Mouse (Mus musculus) intestine, embryonic 14.5 days (tissue): ENCODE measurements around the gene Fcgr3. TPM values are rescaled to one million over a fixed set of nuclear protein-coding genes. Genes with fewer than 3 reads are reported as not detected.

Source experiments
- ATAC-seq: fragments of 200-750 bp; cut with Nextera tagmentation; replicated peaks from 2 replicates; pipeline ENCODE4 v1.8.0; 2017; ENCODE audit warnings: low read depth, moderate number of reproducible peaks, moderate TSS enrichment, moderate library complexity; ENCODE audit not compliant: low FRiP score, low TSS enrichment
- DNase-seq: peaks from one replicate; pipeline ENCODE4 v3.0.0-alpha.2; 2018; ENCODE audit warnings: low spot score
- H3K27ac ChIP-seq: fragments of 300-500 bp; sonication (generic); 2 replicates; pipeline ENCODE4 v1.5.1; 2014; ENCODE audit warnings: low read depth, mild to moderate bottlenecking, control low read depth
- H3K27me3 ChIP-seq: fragments of 300-500 bp; sonication (generic); replicated peaks from 2 replicates; pipeline ENCODE4 v1.6.1; 2014; ENCODE audit warnings: low read length, control low read depth; ENCODE audit not compliant: control insufficient read depth, insufficient read depth
- H3K36me3 ChIP-seq: fragments of 300-500 bp; sonication (generic); 2 replicates; pipeline ENCODE4 v1.6.1; 2014; ENCODE audit warnings: low read length, control low read depth; ENCODE audit not compliant: control insufficient read depth, insufficient read depth
- H3K4me1 ChIP-seq: fragments of 300-500 bp; sonication (generic); replicated peaks from 2 replicates; pipeline ENCODE4 v1.6.1; 2014; ENCODE audit warnings: low read length, control low read depth, mixed read lengths; ENCODE audit not compliant: control insufficient read depth, insufficient read depth
- H3K4me2 ChIP-seq: fragments of 300-500 bp; sonication (generic); 2 replicates; pipeline ENCODE4 v1.6.1; 2014; ENCODE audit warnings: low read length
- H3K4me3 ChIP-seq: fragments of 300-500 bp; sonication (generic); 2 replicates; pipeline ENCODE4 v1.5.1; 2014; ENCODE audit warnings: low read depth, low read length, control low read depth, mixed read lengths
- H3K9ac ChIP-seq: fragments of 300-500 bp; sonication (generic); 2 replicates; pipeline ENCODE4 v1.6.1; 2014; ENCODE audit warnings: mild to moderate bottlenecking, low read length
- H3K9me3 ChIP-seq: fragments of 300-500 bp; sonication (generic); 2 replicates; pipeline ENCODE4 v1.6.1; 2016; ENCODE audit warnings: low read length, control low read depth; ENCODE audit not compliant: control insufficient read depth
- WGBS: fragments of 180-500 bp; shearing (Covaris S2); extraction: QIAGEN DNeasy Blood & Tissue Kit; methylation state at CpG from one replicate; pipeline ENCODE4 v1.1.7; 2014; 5-methylcytosine and 5-hydroxymethylcytosine counted together
- polyA plus RNA-seq: library from polyadenylated mRNA; unstranded; fragments of >200 nt; fragmentation: Nextera tagmentation; extraction: Ambion mirVana; gene quantifications from 2 replicates; pipeline ENCODE4 v1.2.1, GENCODE M21; 2014

Gene Fcgr3
- polyA plus RNA-seq, 1 experiment from 2014 or later = 10.7 TPM

GRCm38 (mm10) chr1:171103179-171103840, 38.6 kb upstream of the Fcgr3 start:
- Histone ChIP-seq H3K4me3 (peak overlapping the region; percentile 66), H3K36me3 (no peaks in the 10 kb centered on the region), H3K9ac (0 out of 2 replicates have a peak overlapping the region, but pooled peaks have one; percentile 20), H3K27me3 (no peaks in the 10 kb centered on the region), H3K4me1 (peaks cover 6% of the 10 kb centered on the region), H3K27ac (no peak overlapping the region), H3K9me3 (no peaks in the 10 kb centered on the region), H3K4me2 (peak overlapping the region; percentile 60)
- ATAC-seq = peak; percentile 30
- WGBS = 11% methylated on average over 10 of the region's 10 CpGs
- DNase-seq = no peak

- ATAC-seq = peak; percentile 92
- Histone ChIP-seq H3K27me3 (no peaks in the 10 kb centered on the region), H3K9me3 (no peaks in the 10 kb centered on the region), H3K4me1 (peaks cover 6% of the 10 kb centered on the region), H3K4me2 (peak overlapping the region; percentile 60), H3K9ac (peak overlapping the region; percentile 66), H3K36me3 (no peaks in the 10 kb centered on the region), H3K27ac (peak overlapping the region; percentile 65; the same call in 1 of the 2 replicates), H3K4me3 (peak overlapping the region; percentile 66)
- WGBS = under 1% methylated on average over 35 of the region's 35 CpGs
- DNase-seq = peak; percentile 99
Measured at GRCm38 (mm10) chr1:171102547-171103177, 37.9 kb upstream of the Fcgr3 start.

GRCm38 (mm10) chr1:171101733-171102546, 37.2 kb upstream of the Fcgr3 start:
- Histone ChIP-seq H3K9ac (peak overlapping the region; percentile 66), H3K4me1 (peaks cover 6% of the 10 kb centered on the region), H3K4me2 (peak overlapping the region; percentile 60), H3K4me3 (peak overlapping the region; percentile 66), H3K9me3 (no peaks in the 10 kb centered on the region), H3K36me3 (no peaks in the 10 kb centered on the region), H3K27me3 (no peaks in the 10 kb centered on the region), H3K27ac (peak overlapping the region; percentile 65; the same call in 1 of the 2 replicates)
- peak; percentile 85 for ATAC-seq
- DNase-seq = peak; percentile 100
- WGBS = under 1% methylated on average over 40 of the region's 40 CpGs

GRCm38 (mm10) chr1:171101033-171101432, 36.3 kb upstream of the Fcgr3 start:
- Histone ChIP-seq H3K9me3 (no peaks in the 10 kb centered on the region), H3K36me3 (no peaks in the 10 kb centered on the region)
- 57% methylated on average over 2 of the region's 2 CpGs for WGBS

GRCm38 (mm10) chr1:171097612-171098011, 32.9 kb upstream of the Fcgr3 start:
- 49% methylated on average over 2 of the region's 2 CpGs for WGBS
- Histone ChIP-seq H3K27ac (no peak overlapping the region), H3K4me3 (no peak overlapping the region), H3K4me1 (peaks cover 4% of the 10 kb centered on the region; the same call in 1 of the 2 replicates), H3K27me3 (no peaks in the 10 kb centered on the region), H3K9ac (no peak overlapping the region), H3K4me2 (no peak overlapping the region), H3K9me3 (no peaks in the 10 kb centered on the region), H3K36me3 (no peaks in the 10 kb centered on the region)
- ATAC-seq (no peak), DNase-seq (no peak)

More at GRCm38 (mm10) chr1:171101033-171101432, 36.3 kb upstream of the Fcgr3 start:
- no peaks in the 10 kb centered on the region for H3K27me3 ChIP-seq
- H3K4me2 ChIP-seq = no peak overlapping the region
- ATAC-seq (no peak), DNase-seq (no peak)
- H3K4me1 ChIP-seq = peaks cover 7% of the 10 kb centered on the region
- no peak overlapping the region for H3K4me3 ChIP-seq
- H3K9ac ChIP-seq = no peak overlapping the region
- H3K27ac ChIP-seq = no peak overlapping the region

GRCm38 (mm10) chr1:171097136-171097535, 32.4 kb upstream of the Fcgr3 start:
- Histone ChIP-seq H3K9me3 (no peaks in the 10 kb centered on the region), H3K4me2 (no peak overlapping the region), H3K4me3 (no peak overlapping the region), H3K27ac (no peak overlapping the region), H3K4me1 (peaks cover 4% of the 10 kb centered on the region; the same call in 1 of the 2 replicates), H3K9ac (no peak overlapping the region), H3K36me3 (no peaks in the 10 kb centered on the region), H3K27me3 (no peaks in the 10 kb centered on the region)
- no peak for ATAC-seq
- DNase-seq = no peak

GRCm38 (mm10) chr1:171096110-171096964, 31.6 kb upstream of the Fcgr3 start:
- H3K9ac ChIP-seq = no peak overlapping the region
- H3K27ac ChIP-seq = no peak overlapping the region
- ATAC-seq (0 out of 2 replicates have a peak, but pooled peaks have one; percentile 28), DNase-seq (peak; percentile 59)
- no peaks in the 10 kb centered on the region for H3K9me3 ChIP-seq
- H3K4me1 ChIP-seq = peaks cover 4% of the 10 kb centered on the region; the same call in 1 of the 2 replicates
- no peaks in the 10 kb centered on the region for H3K27me3 ChIP-seq
- no peaks in the 10 kb centered on the region for H3K36me3 ChIP-seq
- no peak overlapping the region for H3K4me3 ChIP-seq
- WGBS = 14% methylated on average over 10 of the region's 10 CpGs
- peak overlapping the region; percentile 22 for H3K4me2 ChIP-seq

GRCm38 (mm10) chr1:171094424-171094823, 29.7 kb upstream of the Fcgr3 start:
- DNase-seq (no peak), ATAC-seq (no peak)
- no peak overlapping the region for H3K27ac ChIP-seq
- no peak overlapping the region for H3K4me2 ChIP-seq
- no peak overlapping the region for H3K9ac ChIP-seq
- H3K36me3 ChIP-seq = no peaks in the 10 kb centered on the region
- peaks cover 4% of the 10 kb centered on the region; the same call in 1 of the 2 replicates for H3K4me1 ChIP-seq
- no peak overlapping the region for H3K4me3 ChIP-seq
- H3K9me3 ChIP-seq = no peaks in the 10 kb centered on the region
- 66% methylated on average over 4 of the region's 4 CpGs for WGBS
- no peaks in the 10 kb centered on the region for H3K27me3 ChIP-seq
